Mouse (Mus musculus): Measurements from ENCODE around the gene Gm45062.

The Gm45062 gene

DNA sequence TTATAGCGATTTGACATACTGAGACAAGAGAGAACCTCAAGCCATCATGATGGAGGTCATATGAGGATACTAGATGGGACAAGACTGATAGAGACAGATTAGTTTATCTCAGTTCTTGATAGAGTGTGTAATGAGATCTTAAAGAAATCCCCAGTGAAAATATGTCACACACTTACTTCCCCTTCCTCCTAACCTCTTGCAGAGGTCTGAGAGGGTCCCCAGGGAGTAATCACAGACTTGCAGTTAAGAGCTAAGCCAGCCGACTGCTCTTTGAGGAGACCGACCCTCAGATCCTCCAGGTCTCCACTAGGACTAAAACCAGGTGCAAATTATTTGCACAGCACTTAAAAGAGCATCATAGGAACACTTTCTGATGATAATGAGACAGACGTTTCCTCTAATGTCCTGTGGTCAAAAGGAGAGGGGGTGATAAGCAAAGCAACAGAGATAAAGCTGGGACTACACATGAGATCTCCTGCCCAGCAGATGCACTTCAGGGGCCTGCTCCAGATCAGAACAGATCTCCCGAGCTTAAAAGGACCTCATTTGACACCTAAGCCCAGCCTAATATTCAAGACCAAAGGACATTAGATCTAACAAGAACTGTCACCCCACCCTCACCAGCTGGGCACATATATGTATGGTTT is 372.9 kb downstream of the Gm45062 start:
- no peak for DNase-seq

DNA sequence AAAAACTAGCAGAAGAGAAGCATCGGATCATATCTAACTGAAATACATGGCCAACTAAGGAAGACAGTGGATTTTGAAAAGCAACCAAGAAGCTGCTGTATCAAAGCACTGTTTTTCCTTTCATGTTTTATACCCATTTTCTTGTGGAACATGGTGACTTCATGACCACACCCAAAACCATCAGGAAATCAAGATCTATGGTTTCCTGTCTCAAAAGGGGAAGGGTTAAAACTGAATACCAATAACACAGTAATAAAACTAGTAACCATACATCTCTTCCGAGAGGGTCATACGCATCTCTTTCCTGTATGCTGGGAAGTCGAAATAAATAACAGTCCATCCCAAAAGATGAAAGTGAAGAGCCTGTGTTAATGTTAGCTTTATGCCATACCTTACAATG is 373.5 kb downstream of the Gm45062 start:
- DNase-seq, result no peak

DNA sequence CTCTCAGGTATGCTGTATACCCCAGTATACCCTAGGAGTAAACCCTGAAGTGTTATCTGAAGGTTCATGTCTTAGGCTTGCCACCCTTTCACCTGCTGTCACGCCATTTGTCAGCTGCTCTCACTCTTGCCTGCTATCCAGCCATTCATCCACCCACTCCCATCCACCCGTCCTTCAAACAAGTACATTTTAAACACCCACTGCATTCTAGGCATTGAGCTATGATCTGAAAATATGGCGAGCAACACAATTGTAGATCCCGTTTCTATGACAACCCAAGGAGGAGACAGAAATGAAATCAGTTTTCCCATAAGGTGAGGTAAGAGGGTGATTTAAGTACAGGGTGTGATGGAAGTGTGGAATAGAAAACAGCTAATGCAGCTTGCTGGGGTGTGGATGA is 378.9 kb downstream of the Gm45062 start:
- no peak for DNase-seq

DNA sequence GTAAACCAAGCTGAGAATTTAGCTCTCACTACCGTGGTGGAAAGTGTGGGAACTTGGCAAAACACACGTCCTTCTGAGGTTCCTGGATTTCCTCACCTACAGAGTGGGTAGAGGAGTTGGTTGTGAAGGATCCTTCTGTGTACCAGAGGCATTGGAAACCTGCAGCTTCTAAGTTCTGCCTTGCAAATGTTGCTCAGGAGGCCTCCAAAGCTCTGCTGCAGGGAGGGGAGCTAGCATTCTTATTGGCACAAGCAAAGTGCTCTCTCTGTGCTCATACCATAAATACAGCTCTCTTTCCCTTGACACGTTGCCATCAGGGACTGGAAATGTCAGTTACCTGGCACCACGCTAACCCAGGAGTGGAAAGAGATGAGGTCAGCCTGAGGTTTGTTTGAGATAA is 379.6 kb downstream of the Gm45062 start:
- no peak for DNase-seq

DNA sequence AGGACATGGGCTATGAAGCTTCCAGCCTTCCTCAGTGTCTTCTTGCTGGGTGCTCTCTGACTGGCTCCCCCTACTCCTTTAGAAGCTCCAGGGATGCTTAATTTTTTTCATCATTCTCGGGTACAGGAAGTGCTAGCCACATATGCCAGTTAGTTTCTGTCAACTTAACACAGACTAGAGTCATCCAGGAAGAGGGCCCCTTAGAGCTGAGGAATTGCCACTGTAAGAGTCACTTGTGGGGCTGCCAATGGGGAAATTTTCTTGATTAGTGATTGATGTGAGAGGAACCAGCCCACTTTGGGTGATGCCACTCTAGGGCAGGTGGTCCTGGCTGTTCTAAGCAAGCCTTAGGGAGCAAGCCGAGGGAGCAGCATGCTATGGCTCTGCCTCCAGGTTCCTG is 380.3 kb downstream of the Gm45062 start:
- DNase-seq, result no peak

DNA sequence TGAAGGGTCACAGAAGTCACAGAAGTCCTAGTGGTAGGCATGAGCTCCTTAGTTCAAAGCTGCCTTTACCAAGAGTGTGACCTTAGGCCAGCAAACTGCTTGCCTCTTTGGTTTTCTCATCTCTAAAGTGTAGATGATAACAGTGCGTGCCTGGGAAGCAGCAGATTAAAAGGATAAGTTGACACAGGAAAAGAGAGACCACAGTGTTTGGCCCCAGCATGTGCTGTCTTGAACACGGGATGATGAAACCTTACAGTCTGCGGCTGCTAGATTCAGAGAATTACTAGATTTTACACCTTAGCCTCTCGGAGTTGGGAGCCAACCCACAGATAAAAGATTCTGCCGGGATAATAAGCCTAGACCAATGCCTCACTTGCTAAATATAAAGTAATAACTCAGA is 381.6 kb downstream of the Gm45062 start:
- DNase-seq, result no peak

DNA sequence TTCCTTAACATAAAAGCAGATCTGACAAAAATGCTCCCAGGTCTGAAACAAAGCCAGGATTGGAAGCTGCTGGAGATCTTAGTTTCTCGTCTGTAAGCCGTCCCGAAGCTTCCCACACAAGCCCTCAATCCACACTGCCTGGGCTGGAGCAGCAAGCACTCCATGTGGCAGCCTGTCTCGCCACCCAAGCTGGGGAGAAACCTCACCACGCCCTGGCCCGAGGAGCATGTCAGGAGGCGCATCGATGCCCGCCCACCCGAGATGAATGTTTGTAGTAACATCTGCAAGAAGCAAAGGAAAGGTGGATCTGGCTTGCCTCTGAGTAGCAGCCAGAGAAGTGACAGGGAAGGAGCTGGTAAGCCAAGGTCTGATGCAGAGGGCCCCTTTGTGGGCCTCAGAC is 385.5 kb downstream of the Gm45062 start:
- DNase-seq, result no peak

DNA sequence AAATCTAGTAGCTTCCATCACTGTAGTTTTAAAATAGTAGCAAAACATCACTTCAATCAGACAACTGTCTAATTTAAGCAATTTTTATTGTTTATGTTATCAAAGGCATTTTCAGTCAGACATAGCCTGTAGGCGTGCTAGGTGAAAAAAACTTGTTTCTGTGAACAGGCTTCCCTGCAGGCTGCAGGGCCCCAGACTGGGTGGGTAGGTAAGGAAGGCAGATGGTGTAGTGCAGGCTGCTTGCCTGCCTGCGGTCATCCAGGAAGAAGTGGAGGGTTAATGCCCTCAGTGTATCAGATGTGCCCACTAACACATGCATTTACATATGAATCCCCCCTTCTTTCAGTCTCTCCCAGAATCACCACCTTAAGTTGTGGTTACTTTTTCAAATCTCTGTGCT is 386.5 kb downstream of the Gm45062 start:
- DNase-seq, result no peak

All from thymus, postnatal 4 days (tissue).